Mouse (Mus musculus): ENCODE results near the gene Gcn1l1. TPM values are rescaled to one million over a fixed set of nuclear protein-coding genes. Genes with fewer than 3 reads are reported as not detected.
A peak's percentile ranks its signal among the peaks of the same experiment; 100 is the strongest.

The Gcn1l1 gene
- total and polyA plus RNA-seq, 2 experiments from 2014 or later, result 22.4 to 74.4 TPM

DNA sequence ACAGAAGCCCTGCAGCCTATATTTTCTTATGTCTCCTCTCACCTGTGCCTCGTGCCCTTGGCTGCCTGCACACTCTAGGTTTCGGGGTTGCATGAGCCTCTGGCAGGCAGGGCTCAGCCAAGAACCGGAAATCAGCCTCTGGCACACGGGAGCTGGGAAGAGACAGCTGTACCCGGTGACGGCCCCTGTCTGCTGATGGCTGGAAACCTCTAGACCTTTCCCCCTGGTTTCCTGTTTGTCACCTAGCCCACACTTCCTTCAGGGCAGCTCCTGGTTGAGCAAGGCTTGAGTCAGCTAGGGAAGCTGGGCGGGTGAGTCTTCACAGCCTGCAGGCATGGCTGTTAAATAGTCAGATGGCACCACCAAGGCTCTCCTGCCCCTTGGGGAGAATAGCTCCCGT is 30.2 kb upstream of the Gcn1l1 start:
- Histone ChIP-seq H3K9me3 (ENCODE audit: low read length) (no peaks in the 10 kb centered on the region), H3K4me3 (ENCODE audit: low read depth, low read length) (no peak overlapping the region), H3K36me3 (ENCODE audit: insufficient read depth) (no peaks in the 10 kb centered on the region), H3K27ac (ENCODE audit: low read depth, low read length) (no peak overlapping the region), H3K9ac (no peak overlapping the region), H3K4me2 (ENCODE audit: low read depth) (no peak overlapping the region), H3K4me1 (ENCODE audit: insufficient read depth) (no peaks in the 10 kb centered on the region), H3K27me3 (ENCODE audit: insufficient read depth, low read length) (no peaks in the 10 kb centered on the region)
- DNase-seq, result no peak
- ATAC-seq, result no peak
- 65% methylated on average over 8 of the region's 8 CpGs for WGBS
- no peak for TF ChIP-seq CTCF (IDR thresholded peaks at IDR 0.05; ENCODE audit: low read depth)

DNA sequence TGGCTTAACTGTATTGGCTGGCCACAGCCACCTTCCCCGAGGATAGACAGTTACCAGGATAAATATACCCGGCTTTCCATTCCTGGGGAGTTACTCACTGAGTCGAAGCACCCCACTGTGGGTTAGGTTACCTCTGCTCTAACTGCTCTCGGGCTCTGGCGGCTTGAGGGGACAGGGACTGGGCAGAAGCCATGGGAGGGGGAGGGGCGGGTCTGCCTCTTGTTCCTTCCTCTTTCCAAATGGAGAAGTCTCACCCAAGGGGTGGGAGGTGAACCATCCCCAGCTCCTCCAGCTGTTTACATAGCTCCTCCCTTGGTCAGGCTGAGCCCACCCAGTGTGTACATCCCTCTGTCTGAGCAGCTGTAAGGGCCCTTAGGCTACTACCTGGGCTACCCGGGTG is 29.4 kb upstream of the Gcn1l1 start:
- 40% methylated on average over 7 of the region's 7 CpGs for WGBS
- H3K27me3 ChIP-seq (ENCODE audit: insufficient read depth, low read length), result no peaks in the 10 kb centered on the region
- H3K4me2 ChIP-seq (ENCODE audit: low read depth), result no peak overlapping the region
- H3K9me3 ChIP-seq (ENCODE audit: low read length), result no peaks in the 10 kb centered on the region
- DNase-seq (no peak), ATAC-seq (no peak)
- H3K36me3 ChIP-seq (ENCODE audit: insufficient read depth), result no peaks in the 10 kb centered on the region
- no peak overlapping the region for H3K9ac ChIP-seq
- TF ChIP-seq CTCF (IDR thresholded peaks at IDR 0.05; ENCODE audit: low read depth), result no peak
- no peak overlapping the region for H3K27ac ChIP-seq (ENCODE audit: low read depth, low read length)
- H3K4me1 ChIP-seq (ENCODE audit: insufficient read depth), result no peaks in the 10 kb centered on the region
- no peak overlapping the region for H3K4me3 ChIP-seq (ENCODE audit: low read depth, low read length)

DNA sequence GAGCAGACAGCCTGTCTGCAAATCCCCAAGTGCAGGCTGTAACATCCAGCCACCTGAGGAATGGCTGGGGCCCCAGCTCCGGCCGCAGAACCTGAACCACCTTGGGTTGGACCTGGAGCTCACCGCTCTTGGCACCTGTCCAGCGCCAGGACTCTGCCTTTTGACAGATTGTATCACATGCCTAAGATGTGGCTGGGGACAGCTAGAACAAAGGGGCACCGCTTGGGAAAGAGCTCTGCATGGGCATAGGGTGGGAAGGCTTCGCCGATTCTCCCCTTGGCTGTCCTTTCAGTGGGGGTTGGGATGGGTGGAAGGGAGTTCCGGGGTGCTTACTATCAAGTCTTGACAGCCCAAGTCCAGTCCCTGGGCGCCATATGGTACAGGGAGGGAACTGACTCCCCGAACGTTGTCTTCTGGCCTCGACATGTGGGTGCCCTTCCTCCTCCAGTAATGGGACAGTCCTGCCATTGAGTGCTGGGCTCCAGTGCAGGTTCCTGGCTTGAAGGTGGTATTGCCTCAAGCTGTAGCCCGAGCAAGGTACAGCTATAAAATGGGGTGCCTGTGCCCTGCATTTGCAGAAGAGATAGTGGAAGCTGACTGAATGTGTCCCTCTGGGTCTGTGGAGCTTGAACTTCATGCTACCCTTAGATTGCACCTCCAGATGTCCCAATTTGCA is 26.9 kb upstream of the Gcn1l1 start:
- ATAC-seq, result no peak
- no peak overlapping the region for H3K9ac ChIP-seq
- H3K27me3 ChIP-seq (ENCODE audit: insufficient read depth, low read length), result no peaks in the 10 kb centered on the region
- no peaks in the 10 kb centered on the region for H3K36me3 ChIP-seq (ENCODE audit: insufficient read depth)
- no peak overlapping the region for H3K27ac ChIP-seq (ENCODE audit: low read depth, low read length)
- no peaks in the 10 kb centered on the region for H3K4me1 ChIP-seq (ENCODE audit: insufficient read depth)
- H3K4me3 ChIP-seq (ENCODE audit: low read depth, low read length), result no peak overlapping the region
- no peak overlapping the region for H3K4me2 ChIP-seq (ENCODE audit: low read depth)
- no peak for TF ChIP-seq CTCF (IDR thresholded peaks at IDR 0.05; ENCODE audit: low read depth)
- DNase-seq, result no peak
- no peaks in the 10 kb centered on the region for H3K9me3 ChIP-seq (ENCODE audit: low read length)
- WGBS, result 63% methylated on average over 13 of the region's 13 CpGs

DNA sequence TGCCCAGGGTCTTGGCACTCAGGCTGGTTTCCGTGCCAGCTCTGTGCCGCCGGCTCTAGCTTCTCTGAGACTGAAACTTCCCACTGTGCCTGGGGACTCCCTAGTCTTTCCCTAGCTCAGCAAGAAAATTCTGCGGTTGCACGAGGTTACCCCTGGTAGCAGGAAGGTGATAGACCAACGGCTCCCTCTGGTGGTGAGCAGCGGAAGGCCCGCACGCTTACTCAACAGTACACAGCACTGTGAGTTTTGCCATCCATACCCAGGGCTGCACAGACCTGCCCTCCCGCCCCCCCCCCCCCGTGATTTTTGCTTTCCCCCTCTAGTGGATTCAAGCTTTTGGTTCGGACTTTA is 26.4 kb upstream of the Gcn1l1 start:
- H3K27ac ChIP-seq (ENCODE audit: low read depth, low read length), result no peak overlapping the region
- peak; percentile 96 for ATAC-seq

GRCm38 (mm10) chr5:115542635-115543384 is 22.2 kb upstream of the Gcn1l1 start:
- DNase-seq (no peak), ATAC-seq (no peak)
- no peak overlapping the region for H3K27ac ChIP-seq (ENCODE audit: low read depth, low read length)
- no peaks in the 10 kb centered on the region for H3K9me3 ChIP-seq (ENCODE audit: low read length)
- H3K27me3 ChIP-seq (ENCODE audit: insufficient read depth, low read length), result no peaks in the 10 kb centered on the region
- no peak overlapping the region for H3K9ac ChIP-seq
- H3K4me2 ChIP-seq (ENCODE audit: low read depth), result no peak overlapping the region
- peaks cover 8% of the 10 kb centered on the region for H3K4me1 ChIP-seq (ENCODE audit: insufficient read depth)
- H3K36me3 ChIP-seq (ENCODE audit: insufficient read depth), result peaks cover 9% of the 10 kb centered on the region; the same call in 1 of the 2 replicates
- WGBS, result 72% methylated on average over 19 of the region's 19 CpGs
- no peak overlapping the region for H3K4me3 ChIP-seq (ENCODE audit: low read depth, low read length)
- TF ChIP-seq CTCF (IDR thresholded peaks at IDR 0.05; ENCODE audit: low read depth), result no peak

More for the DNA sequence above, 26.4 kb upstream of the Gcn1l1 start:
- Histone ChIP-seq H3K9me3 (ENCODE audit: low read length) (no peaks in the 10 kb centered on the region), H3K4me2 (ENCODE audit: low read depth) (no peak overlapping the region), H3K4me1 (ENCODE audit: insufficient read depth) (peaks cover 4% of the 10 kb centered on the region; the same call in 1 of the 2 replicates), H3K27me3 (ENCODE audit: insufficient read depth, low read length) (no peaks in the 10 kb centered on the region), H3K9ac (no peak overlapping the region), H3K4me3 (ENCODE audit: low read depth, low read length) (no peak overlapping the region), H3K36me3 (ENCODE audit: insufficient read depth) (no peaks in the 10 kb centered on the region)
- DNase-seq, result peak; percentile 91
- peak; percentile 91 for TF ChIP-seq CTCF (IDR thresholded peaks at IDR 0.05; ENCODE audit: low read depth)
- WGBS, result under 1% methylated on average over 12 of the region's 12 CpGs

- Histone ChIP-seq H3K4me3 (ENCODE audit: low read depth, low read length) (no peak overlapping the region), H3K4me2 (ENCODE audit: low read depth) (no peak overlapping the region), H3K27me3 (ENCODE audit: insufficient read depth, low read length) (no peaks in the 10 kb centered on the region), H3K36me3 (ENCODE audit: insufficient read depth) (peaks cover 9% of the 10 kb centered on the region; the same call in 1 of the 2 replicates), H3K4me1 (ENCODE audit: insufficient read depth) (peaks cover 8% of the 10 kb centered on the region), H3K9ac (no peak overlapping the region; the same call in 1 of the 2 replicates), H3K27ac (ENCODE audit: low read depth, low read length) (no peak overlapping the region), H3K9me3 (ENCODE audit: low read length) (no peaks in the 10 kb centered on the region)
- peak; percentile 61 for DNase-seq
- no peak for TF ChIP-seq CTCF (IDR thresholded peaks at IDR 0.05; ENCODE audit: low read depth)
- 47% methylated on average over 17 of the region's 17 CpGs for WGBS
- peak; percentile 65 for ATAC-seq
These were observed 21.4 kb upstream of the Gcn1l1 start for GRCm38 (mm10) chr5:115543509-115544253.

All from forebrain, postnatal 0 days (tissue).